Mouse (Mus musculus): ENCODE measurements around the gene Tmem151b. TPM values are rescaled to one million over a fixed set of nuclear protein-coding genes. Genes with fewer than 3 reads are reported as not detected.

The Tmem151b gene
- polyA plus RNA-seq, 1 experiment from 2014 or later, result 0.14 TPM

- ATAC-seq (ENCODE audit: low read depth) (no peak), DNase-seq (no peak)
- no peaks in the 10 kb centered on the region for H3K36me3 ChIP-seq
- H3K27ac ChIP-seq, result no peak overlapping the region
- WGBS (ENCODE audit: insufficient replicate concordance), result 35% methylated on average over 5 of the region's 5 CpGs
- H3K27me3 ChIP-seq, result peaks cover 86% of the 10 kb centered on the region
- no peak overlapping the region for H3K4me2 ChIP-seq
- no peak overlapping the region for H3K9ac ChIP-seq
- peaks cover 23% of the 10 kb centered on the region for H3K4me1 ChIP-seq (replicated peaks)
- H3K9me3 ChIP-seq (replicated peaks), result no peaks in the 10 kb centered on the region
- no peak overlapping the region for H3K4me3 ChIP-seq (replicated peaks)
Observed at GRCm38 (mm10) chr17:45550253-45550652, 776 bp upstream of the Tmem151b start.

- Histone ChIP-seq H3K9ac (no peak overlapping the region), H3K4me2 (peak overlapping the region; percentile 69), H3K27ac (no peak overlapping the region), H3K4me1 (replicated peaks) (peaks cover 24% of the 10 kb centered on the region), H3K4me3 (replicated peaks) (peak overlapping the region; percentile 54), H3K9me3 (replicated peaks) (no peaks in the 10 kb centered on the region), H3K27me3 (peaks cover 93% of the 10 kb centered on the region), H3K36me3 (no peaks in the 10 kb centered on the region)
- DNase-seq (no peak), ATAC-seq (ENCODE audit: low read depth) (peak; percentile 8; the same call in 1 of the 2 replicates)
- WGBS (ENCODE audit: insufficient replicate concordance), result 4% methylated on average over 49 of the region's 68 CpGs
Observed at GRCm38 (mm10) chr17:45548541-45549512, 650 bp downstream of the Tmem151b start.

DNA sequence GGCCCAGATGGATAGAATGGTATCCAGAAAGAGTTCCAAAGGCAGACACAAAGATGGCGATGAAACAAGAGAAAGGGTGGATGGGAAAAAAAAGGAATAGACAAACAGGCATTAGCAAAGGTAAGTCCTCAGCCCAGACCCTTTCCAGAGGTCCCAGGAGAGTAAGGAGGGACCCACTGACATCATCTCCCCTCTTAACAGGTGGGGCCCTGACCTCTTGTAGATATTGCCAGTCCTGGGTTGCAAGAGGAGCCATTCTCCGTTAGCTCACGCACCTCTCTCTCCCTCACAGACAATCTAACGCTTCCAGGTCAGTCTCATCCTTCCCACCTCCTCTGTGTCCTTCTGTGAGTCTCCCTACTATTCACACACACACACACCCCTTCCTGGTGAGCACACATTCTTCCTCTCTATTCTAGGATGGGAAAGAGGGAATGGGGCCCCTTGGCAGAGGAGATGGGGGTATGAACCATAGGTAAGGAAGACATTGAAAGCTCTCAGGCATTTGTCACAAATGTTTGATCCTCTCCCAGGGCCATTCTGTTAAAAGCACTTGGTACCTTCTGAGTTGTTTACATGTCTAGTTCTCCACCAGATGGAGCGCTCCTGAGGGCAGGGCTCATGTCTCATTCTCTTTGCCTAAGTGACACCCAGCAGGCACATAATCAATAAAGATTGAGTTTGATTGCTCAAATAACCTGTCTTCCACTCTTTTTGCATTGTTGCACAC is 1.9 kb downstream of the Tmem151b start:
- Histone ChIP-seq H3K9me3 (replicated peaks) (no peaks in the 10 kb centered on the region), H3K4me2 (no peak overlapping the region), H3K27ac (no peak overlapping the region), H3K9ac (no peak overlapping the region), H3K27me3 (peaks cover 96% of the 10 kb centered on the region), H3K4me3 (replicated peaks) (no peak overlapping the region), H3K36me3 (no peaks in the 10 kb centered on the region), H3K4me1 (replicated peaks) (peaks cover 24% of the 10 kb centered on the region)
- DNase-seq, result no peak
- WGBS (ENCODE audit: insufficient replicate concordance), result 51% methylated on average over 5 of the region's 5 CpGs
- no peak for ATAC-seq (ENCODE audit: low read depth)

- H3K9ac ChIP-seq, result no peak overlapping the region
- DNase-seq, result no peak
- H3K27me3 ChIP-seq, result peaks cover 100% of the 10 kb centered on the region
- peaks cover 23% of the 10 kb centered on the region for H3K4me1 ChIP-seq (replicated peaks)
- ATAC-seq (ENCODE audit: low read depth), result no peak
- H3K4me3 ChIP-seq (replicated peaks), result no peak overlapping the region
- H3K9me3 ChIP-seq (replicated peaks), result no peaks in the 10 kb centered on the region
- 53% methylated on average over 16 of the region's 16 CpGs for WGBS (ENCODE audit: insufficient replicate concordance)
- H3K4me2 ChIP-seq, result no peak overlapping the region
- H3K27ac ChIP-seq, result no peak overlapping the region
- no peaks in the 10 kb centered on the region for H3K36me3 ChIP-seq
Observed at GRCm38 (mm10) chr17:45546941-45547340, 2.5 kb downstream of the Tmem151b start.

GRCm38 (mm10) chr17:45545278-45545961 is 4.1 kb downstream of the Tmem151b start:
- Histone ChIP-seq H3K4me1 (replicated peaks) (peaks cover 20% of the 10 kb centered on the region), H3K27me3 (peaks cover 100% of the 10 kb centered on the region), H3K36me3 (no peaks in the 10 kb centered on the region), H3K9ac (no peak overlapping the region), H3K4me3 (replicated peaks) (peak overlapping the region; percentile 21), H3K4me2 (peak overlapping the region; percentile 30), H3K27ac (no peak overlapping the region), H3K9me3 (replicated peaks) (no peaks in the 10 kb centered on the region)
- WGBS (ENCODE audit: insufficient replicate concordance), result 3% methylated on average over 74 of the region's 74 CpGs
- DNase-seq, result no peak
- ATAC-seq (ENCODE audit: low read depth), result no peak

DNA sequence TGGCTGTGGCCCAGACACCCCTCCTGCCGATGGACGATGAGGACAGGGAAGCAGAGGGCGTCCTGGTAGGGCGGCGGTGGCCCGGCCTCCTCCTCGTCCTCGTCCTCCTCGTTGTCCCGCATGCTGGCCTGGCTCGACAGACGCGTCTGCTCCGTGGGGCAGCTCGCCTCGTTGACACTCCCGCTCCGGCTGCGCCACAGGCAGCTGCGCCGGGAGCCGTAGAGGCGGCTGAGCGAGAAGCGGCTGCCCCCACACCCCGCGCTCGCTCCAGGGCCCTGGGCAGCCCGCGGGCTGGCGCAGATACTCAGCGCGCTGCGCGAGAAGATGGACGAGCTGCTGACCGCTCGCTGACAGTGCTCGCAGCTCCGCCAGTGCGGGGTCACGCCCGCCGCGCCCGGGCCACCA is 4.6 kb downstream of the Tmem151b start:
- peak overlapping the region; percentile 30; the same call in 1 of the 2 replicates for H3K4me2 ChIP-seq
- ATAC-seq (ENCODE audit: low read depth), result no peak
- WGBS (ENCODE audit: insufficient replicate concordance), result 2% methylated on average over 44 of the region's 46 CpGs
- DNase-seq, result no peak
- no peak overlapping the region for H3K9ac ChIP-seq
- H3K4me1 ChIP-seq (replicated peaks), result peaks cover 20% of the 10 kb centered on the region
- peak overlapping the region; percentile 21; the same call in 1 of the 2 replicates for H3K4me3 ChIP-seq (replicated peaks)
- no peaks in the 10 kb centered on the region for H3K9me3 ChIP-seq (replicated peaks)
- no peaks in the 10 kb centered on the region for H3K36me3 ChIP-seq
- peaks cover 100% of the 10 kb centered on the region for H3K27me3 ChIP-seq
- H3K27ac ChIP-seq, result no peak overlapping the region

GRCm38 (mm10) chr17:45544001-45544872 is 5.2 kb downstream of the Tmem151b start:
- peaks cover 18% of the 10 kb centered on the region for H3K4me1 ChIP-seq (replicated peaks)
- 0 out of 2 replicates have a peak overlapping the region, but pooled peaks have one; percentile 30 for H3K4me2 ChIP-seq
- WGBS (ENCODE audit: insufficient replicate concordance), result 4% methylated on average over 24 of the region's 24 CpGs
- ATAC-seq (ENCODE audit: low read depth) (no peak), DNase-seq (no peak)
- no peaks in the 10 kb centered on the region for H3K9me3 ChIP-seq (replicated peaks)
- H3K27me3 ChIP-seq, result peaks cover 100% of the 10 kb centered on the region
- no peak overlapping the region for H3K9ac ChIP-seq
- no peak overlapping the region for H3K27ac ChIP-seq
- H3K4me3 ChIP-seq (replicated peaks), result no peak overlapping the region
- H3K36me3 ChIP-seq, result no peaks in the 10 kb centered on the region

- H3K27me3 ChIP-seq, result peaks cover 100% of the 10 kb centered on the region
- no peaks in the 10 kb centered on the region for H3K9me3 ChIP-seq (replicated peaks)
- no peak overlapping the region for H3K4me3 ChIP-seq (replicated peaks)
- no peaks in the 10 kb centered on the region for H3K36me3 ChIP-seq
- no peak overlapping the region for H3K9ac ChIP-seq
- WGBS (ENCODE audit: insufficient replicate concordance), result 15% methylated on average over 1 of the region's 1 CpGs
- no peak for DNase-seq
- ATAC-seq (ENCODE audit: low read depth), result no peak
- no peak overlapping the region for H3K27ac ChIP-seq
- no peak overlapping the region for H3K4me2 ChIP-seq
- H3K4me1 ChIP-seq (replicated peaks), result peaks cover 11% of the 10 kb centered on the region
Observed at GRCm38 (mm10) chr17:45543115-45543514, 6.4 kb downstream of the Tmem151b start.

DNA sequence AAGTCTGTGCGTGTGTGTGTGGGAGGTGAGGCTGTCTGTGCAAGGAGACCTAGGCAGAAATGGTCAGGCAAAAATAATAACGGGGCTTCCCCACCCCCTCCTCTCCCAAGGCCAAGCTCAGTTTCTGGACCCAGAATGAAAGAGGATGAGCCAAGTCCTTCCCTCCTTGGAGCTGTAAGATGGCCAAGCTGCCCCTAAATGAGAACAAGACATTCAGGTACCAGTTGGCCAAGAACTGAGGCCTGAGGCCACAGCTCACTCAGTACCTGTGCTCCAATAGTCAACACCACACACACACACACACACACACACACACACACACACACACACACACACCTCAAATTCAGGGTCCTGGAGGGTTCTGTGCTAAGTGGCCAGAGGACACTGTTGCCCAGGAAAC is 6.8 kb downstream of the Tmem151b start:
- Histone ChIP-seq H3K9me3 (replicated peaks) (no peaks in the 10 kb centered on the region), H3K4me1 (replicated peaks) (peaks cover 11% of the 10 kb centered on the region), H3K9ac (no peak overlapping the region), H3K4me3 (replicated peaks) (no peak overlapping the region), H3K27ac (no peak overlapping the region), H3K27me3 (peaks cover 100% of the 10 kb centered on the region), H3K36me3 (no peaks in the 10 kb centered on the region), H3K4me2 (no peak overlapping the region)
- ATAC-seq (ENCODE audit: low read depth) (no peak), DNase-seq (no peak)
- 54% methylated on average over 2 of the region's 2 CpGs for WGBS (ENCODE audit: insufficient replicate concordance)

DNA sequence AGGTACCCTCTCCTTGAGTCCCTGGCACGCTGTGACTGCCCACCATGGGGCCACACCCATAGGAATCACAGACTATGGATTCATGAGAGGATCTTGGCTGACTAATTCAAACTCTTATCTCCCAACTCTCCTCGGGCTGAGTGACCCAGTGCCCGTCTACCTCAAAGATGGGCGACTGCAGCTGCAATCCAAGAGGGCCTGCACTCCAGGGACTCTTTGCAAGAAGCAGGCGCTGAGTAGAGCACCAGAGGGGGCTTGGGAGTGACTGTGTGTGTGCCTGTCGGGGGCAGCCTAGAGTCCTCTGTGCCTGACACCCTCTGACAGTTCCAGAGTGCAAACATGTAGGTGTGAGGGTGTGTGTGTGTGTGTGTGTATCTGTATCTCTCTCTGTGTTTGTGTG is 7.3 kb downstream of the Tmem151b start:
- 18% methylated on average over 6 of the region's 6 CpGs for WGBS (ENCODE audit: insufficient replicate concordance)
- peaks cover 11% of the 10 kb centered on the region for H3K4me1 ChIP-seq (replicated peaks)
- no peaks in the 10 kb centered on the region for H3K9me3 ChIP-seq (replicated peaks)
- H3K27ac ChIP-seq, result no peak overlapping the region
- H3K9ac ChIP-seq, result no peak overlapping the region
- H3K4me3 ChIP-seq (replicated peaks), result no peak overlapping the region
- H3K36me3 ChIP-seq, result no peaks in the 10 kb centered on the region
- no peak overlapping the region for H3K4me2 ChIP-seq
- ATAC-seq (ENCODE audit: low read depth), result no peak
- no peak for DNase-seq
- H3K27me3 ChIP-seq, result peaks cover 99% of the 10 kb centered on the region
